Mouse (Mus musculus) liver, embryonic 14 days (tissue): ENCODE measurements around the gene Rcan2. TPM values are rescaled to one million over a fixed set of nuclear protein-coding genes. Genes with fewer than 3 reads are reported as not detected.

Experiments used
- polyA plus RNA-seq: library from polyadenylated mRNA; depleted of rRNA; stranded (reverse); fragments of >200 nt; gene quantifications from 2 replicates; pipeline ENCODE4 v1.2.3, GENCODE M21; 2012; rRNA removed

The Rcan2 gene
- polyA plus RNA-seq = 0.54 and 0.55 TPM in 2 replicates

DNA sequence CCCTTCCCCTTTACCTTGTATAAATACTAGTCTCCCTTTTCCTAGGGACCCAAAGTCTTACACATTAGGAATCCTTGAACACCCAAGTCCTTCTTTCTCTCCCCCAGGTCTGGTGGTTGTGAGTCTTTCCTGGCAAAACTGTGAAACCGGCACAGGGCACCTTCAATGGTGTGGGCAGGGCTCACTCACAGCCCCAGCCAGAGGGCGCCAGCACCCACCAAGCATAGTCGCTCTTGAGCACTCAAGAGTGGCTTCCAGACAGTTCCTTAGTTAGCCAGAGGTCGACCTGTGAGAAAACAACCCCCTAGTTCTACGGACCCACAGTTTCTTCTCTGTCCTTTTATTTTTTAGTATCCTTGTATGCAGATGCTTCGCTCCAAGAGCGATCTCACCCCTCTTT lies at the start of gene Rcan2:
Rcan2 (plus strand) TSS at position 275 of the 400 bp plus-strand sequence.

DNA sequence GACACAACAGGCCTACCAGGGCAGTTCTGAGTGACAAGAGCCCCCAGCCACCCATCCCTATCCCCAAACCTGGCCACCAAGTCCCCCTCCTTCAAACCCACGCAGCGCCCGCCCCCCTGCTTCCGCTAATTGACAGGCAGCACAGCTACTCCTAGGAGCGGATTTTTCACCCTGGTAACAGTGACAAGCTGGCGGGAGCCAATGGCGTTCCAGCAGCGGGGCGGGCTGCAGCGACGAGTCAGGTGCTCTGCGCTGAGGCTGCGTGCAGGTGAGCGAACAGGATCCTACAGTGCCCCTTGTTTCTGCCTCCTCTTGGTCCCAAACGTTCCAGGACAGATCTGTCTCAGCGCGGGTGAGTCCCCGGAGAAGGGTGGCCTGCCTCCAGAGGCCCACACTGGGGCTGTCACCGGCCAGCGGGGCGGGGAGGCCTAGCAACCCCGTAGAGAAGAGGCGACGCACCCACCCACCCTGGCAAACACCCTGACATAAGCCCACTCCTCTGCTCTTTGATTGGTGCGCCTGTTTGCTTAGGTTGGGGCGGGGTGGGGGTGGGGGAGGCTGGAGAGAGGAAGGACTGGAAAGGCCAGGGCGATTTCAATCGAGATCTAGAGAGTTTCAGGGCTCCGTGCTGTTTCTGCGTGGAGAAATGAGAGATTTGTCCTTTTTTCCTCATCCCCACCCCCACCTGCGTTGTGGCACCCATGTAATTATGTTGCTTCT lies 277.6 kb downstream of the Rcan2 start, which contains the start of gene Enpp5:
Enpp5 (plus strand) TSS at position 183 of the 720 bp plus-strand sequence.

Other genes starting within 250 kb of the Rcan2 start
- 3.9 and 4.6 TPM in 2 replicates for gene Pla2g7, start 233.3 kb upstream of the Rcan2 start, polyA plus RNA-seq
- gene Tdrd6, start 171.1 kb upstream of the Rcan2 start, polyA plus RNA-seq = 0.10 and 0.13 TPM in 2 replicates
- gene Slc25a27, start 134.1 kb upstream of the Rcan2 start, polyA plus RNA-seq = 0.48 and 0.58 TPM in 2 replicates
- 1.4 and 2.2 TPM in 2 replicates for gene Cyp39a1, start 133.9 kb upstream of the Rcan2 start, polyA plus RNA-seq